Mouse (Mus musculus) small intestine, adult 2 months (tissue): ENCODE data around the gene Slc24a4.

ENCODE experiments used
- CTCF ChIP-seq: fragments of 200-500 bp; IDR thresholded peaks from 2 replicates; pipeline ENCODE4 v1.5.1; 2012; ENCODE audit warnings: low read depth, mild to moderate bottlenecking, control low read depth, inconsistent platforms, low read length, moderate library complexity, mixed read lengths; ENCODE audit not compliant: insufficient replicate concordance, insufficient read length; ENCODE audit errors: extremely low read depth
- POLR2A ChIP-seq: fragments of 200-500 bp; IDR thresholded peaks from 2 replicates; pipeline ENCODE4 v1.6.1; 2012; ENCODE audit warnings: low read depth, mild to moderate bottlenecking, control low read depth, inconsistent platforms, low read length, moderate library complexity

DNA sequence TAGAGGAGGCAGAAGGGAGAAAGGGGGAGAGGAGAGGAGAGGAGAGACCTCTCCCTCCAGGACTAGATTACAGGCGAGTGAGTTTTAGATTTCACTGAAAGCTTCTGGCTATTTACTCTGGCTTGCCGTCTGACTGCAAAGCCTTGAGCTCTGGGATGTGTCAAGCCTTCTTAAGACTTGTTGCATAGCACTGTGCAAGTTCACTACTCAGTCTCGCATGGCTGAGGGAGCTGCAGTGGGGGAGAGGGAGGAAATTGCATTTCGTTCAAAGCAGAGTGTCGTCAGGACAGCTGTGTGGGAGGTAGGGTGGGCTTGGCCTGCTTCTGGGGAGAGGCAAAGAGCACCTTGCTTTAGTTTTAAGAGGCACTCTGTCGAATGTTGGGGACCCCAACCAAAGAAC is 163.2 kb downstream of the Slc24a4 start:
- TF ChIP-seq POLR2A (no peak), CTCF (no peak)
